Mouse (Mus musculus) liver, embryonic 12.5 days (tissue): ENCODE measurements around the gene Gpx3. TPM values are rescaled to one million over a fixed set of nuclear protein-coding genes. Genes with fewer than 3 reads are reported as not detected.

ENCODE experiments used
- ATAC-seq: fragments of 200-750 bp; cut with Nextera tagmentation; 2 replicates; pipeline ENCODE4 v1.8.0; 2017; ENCODE audit warnings: moderate number of reproducible peaks, mild to moderate bottlenecking, moderate library complexity
- H3K27ac ChIP-seq: fragments of 300-500 bp; sonication (generic); 2 replicates; pipeline ENCODE4 v1.5.1; 2016; ENCODE audit warnings: mild to moderate bottlenecking
- H3K27me3 ChIP-seq: fragments of 300-500 bp; sonication (generic); replicated peaks from 2 replicates; pipeline ENCODE4 v1.6.1; 2016; ENCODE audit warnings: mild to moderate bottlenecking, moderate library complexity
- H3K36me3 ChIP-seq: fragments of 300-500 bp; sonication (generic); 2 replicates; pipeline ENCODE4 v1.6.1; 2016; ENCODE audit warnings: mild to moderate bottlenecking, moderate library complexity
- H3K4me1 ChIP-seq: fragments of 300-500 bp; sonication (generic); 2 replicates; pipeline ENCODE4 v1.6.1; 2016
- H3K4me2 ChIP-seq: fragments of 300-500 bp; sonication (generic); 2 replicates; pipeline ENCODE4 v1.6.1; 2016; ENCODE audit warnings: mild to moderate bottlenecking, moderate library complexity
- H3K4me3 ChIP-seq: fragments of 300-500 bp; sonication (generic); 2 replicates; pipeline ENCODE4 v1.5.1; 2016; ENCODE audit warnings: mild to moderate bottlenecking, moderate library complexity
- H3K9ac ChIP-seq: fragments of 300-500 bp; sonication (generic); 2 replicates; pipeline ENCODE4 v1.6.1; 2016; ENCODE audit warnings: mild to moderate bottlenecking, moderate library complexity
- H3K9me3 ChIP-seq: fragments of 300-500 bp; sonication (generic); replicated peaks from 2 replicates; pipeline ENCODE4 v1.6.1; 2016; ENCODE audit warnings: mild to moderate bottlenecking, moderate library complexity
- WGBS: fragments of 180-500 bp; shearing (Covaris S2); methylation state at CpG from one replicate; pipeline ENCODE4 v1.1.7; 2016; ENCODE audit not compliant: insufficient replicate concordance; 5-methylcytosine and 5-hydroxymethylcytosine counted together
- polyA plus RNA-seq: library from polyadenylated mRNA; unstranded; fragments of >200 nt; fragmentation: Nextera tagmentation; extraction: Ambion mirVana; gene quantifications from 2 replicates; pipeline ENCODE4 v1.2.1, GENCODE M21; 2016

Gpx3 gene
- polyA plus RNA-seq, 1 experiment from 2014 or later = 30.9 TPM

DNA sequence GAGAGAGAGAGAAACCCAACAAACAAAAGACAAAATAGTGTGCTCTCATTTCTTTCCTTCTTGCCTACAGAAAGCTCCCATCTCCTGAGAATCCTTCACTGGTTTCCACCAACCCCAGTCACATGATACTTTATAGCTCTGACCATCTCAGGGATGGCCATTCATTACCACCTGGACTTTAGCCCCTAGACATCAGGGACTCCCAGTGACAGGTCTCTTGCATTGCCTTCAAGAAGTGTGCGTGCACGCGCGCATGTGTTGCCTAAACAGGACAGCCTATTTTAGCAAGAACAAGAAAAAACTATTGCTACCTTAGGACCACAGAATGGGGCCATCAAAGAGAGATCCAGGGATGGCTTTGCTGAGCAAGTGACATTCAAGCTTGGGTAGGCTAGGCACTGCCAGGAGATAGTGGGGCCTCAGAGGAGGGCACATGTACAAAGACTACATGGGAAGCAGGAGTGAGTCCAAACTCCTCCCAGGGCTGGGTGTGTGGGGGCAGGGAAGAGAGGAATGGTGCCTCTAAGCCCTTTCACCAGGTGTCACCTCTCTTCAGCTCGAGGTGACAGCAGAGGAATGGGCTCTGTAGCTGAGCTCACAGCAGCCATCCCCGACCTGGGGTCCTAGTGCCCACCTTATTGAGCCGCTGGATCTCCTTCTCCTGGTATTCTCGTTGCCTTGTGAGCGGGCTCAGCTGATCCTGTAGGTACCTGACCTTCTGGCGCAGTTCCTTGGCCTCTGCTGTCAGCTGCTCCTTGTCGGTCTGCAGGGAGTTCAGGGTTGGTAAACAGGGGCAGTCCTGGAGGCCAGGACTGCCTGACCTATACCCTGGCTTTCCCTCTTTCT is 18.1 kb downstream of the Gpx3 start:
- no peaks in the 10 kb centered on the region for H3K9me3 ChIP-seq
- H3K27ac ChIP-seq = no peak overlapping the region
- WGBS = 76% methylated on average over 11 of the region's 11 CpGs
- no peak overlapping the region for H3K4me3 ChIP-seq
- peaks cover 65% of the 10 kb centered on the region for H3K36me3 ChIP-seq
- H3K4me2 ChIP-seq = no peak overlapping the region
- no peaks in the 10 kb centered on the region for H3K4me1 ChIP-seq
- no peak for ATAC-seq
- H3K9ac ChIP-seq = no peak overlapping the region
- H3K27me3 ChIP-seq = no peaks in the 10 kb centered on the region

DNA sequence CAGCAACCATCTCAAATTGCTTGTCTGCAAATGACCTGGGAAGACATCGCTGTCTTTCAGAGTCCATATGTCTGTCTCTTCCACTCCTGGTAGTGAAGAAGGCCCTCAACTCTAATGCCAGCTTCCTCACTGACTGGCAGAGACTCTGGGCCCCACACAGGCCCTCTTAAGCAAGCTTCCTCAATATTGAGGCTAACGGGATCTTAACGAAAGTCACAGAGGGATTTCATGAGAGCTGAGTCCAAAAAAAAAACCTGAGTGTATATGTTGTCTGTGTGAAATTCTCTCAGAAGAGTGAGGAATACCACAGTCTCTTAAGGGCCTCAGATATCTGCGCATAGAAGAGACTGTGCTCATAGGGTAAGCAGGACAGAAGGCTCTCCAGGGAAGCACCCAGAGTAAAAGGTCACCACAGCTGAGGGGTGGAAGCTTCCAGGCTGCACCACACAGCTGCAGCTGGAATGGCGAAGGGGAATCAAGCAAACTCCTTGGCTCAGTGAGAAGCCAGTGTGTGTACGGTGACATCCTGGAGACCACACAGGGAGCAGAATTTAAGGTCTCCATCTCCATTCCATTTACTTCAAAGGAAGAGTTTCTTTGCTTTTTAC is 18.8 kb downstream of the Gpx3 start:
- Histone ChIP-seq H3K4me1 (no peaks in the 10 kb centered on the region), H3K27ac (no peak overlapping the region), H3K9ac (no peak overlapping the region), H3K9me3 (no peaks in the 10 kb centered on the region), H3K27me3 (no peaks in the 10 kb centered on the region), H3K36me3 (peaks cover 68% of the 10 kb centered on the region), H3K4me3 (no peak overlapping the region), H3K4me2 (no peak overlapping the region)
- 73% methylated on average over 6 of the region's 6 CpGs for WGBS
- no peak for ATAC-seq

DNA sequence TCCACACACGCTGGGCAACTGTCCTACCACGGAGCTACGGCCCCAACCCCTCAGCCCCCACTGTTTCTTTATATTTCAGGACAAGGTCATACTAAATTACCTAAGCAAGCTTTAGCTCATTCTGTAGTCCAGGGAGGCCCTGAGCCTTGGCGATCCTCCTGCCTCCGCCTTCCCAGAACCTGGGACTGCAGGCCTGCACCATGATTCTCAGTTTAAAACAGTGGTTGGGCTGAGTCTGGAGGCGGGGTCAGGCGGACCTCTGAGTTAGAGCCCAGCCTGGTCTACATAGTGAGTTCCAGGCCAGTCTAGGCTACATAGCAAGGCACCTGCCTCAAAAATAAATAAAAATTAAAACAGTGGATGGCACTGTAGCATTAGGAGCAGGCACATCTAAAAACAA is 19.5 kb downstream of the Gpx3 start:
- Histone ChIP-seq H3K36me3 (peaks cover 69% of the 10 kb centered on the region), H3K4me1 (no peaks in the 10 kb centered on the region), H3K27me3 (no peaks in the 10 kb centered on the region), H3K27ac (0 out of 2 replicates have a peak overlapping the region, but pooled peaks have one; percentile 23), H3K4me3 (no peak overlapping the region), H3K9ac (no peak overlapping the region), H3K4me2 (no peak overlapping the region), H3K9me3 (no peaks in the 10 kb centered on the region)
- ATAC-seq = no peak
- 55% methylated on average over 7 of the region's 7 CpGs for WGBS

DNA sequence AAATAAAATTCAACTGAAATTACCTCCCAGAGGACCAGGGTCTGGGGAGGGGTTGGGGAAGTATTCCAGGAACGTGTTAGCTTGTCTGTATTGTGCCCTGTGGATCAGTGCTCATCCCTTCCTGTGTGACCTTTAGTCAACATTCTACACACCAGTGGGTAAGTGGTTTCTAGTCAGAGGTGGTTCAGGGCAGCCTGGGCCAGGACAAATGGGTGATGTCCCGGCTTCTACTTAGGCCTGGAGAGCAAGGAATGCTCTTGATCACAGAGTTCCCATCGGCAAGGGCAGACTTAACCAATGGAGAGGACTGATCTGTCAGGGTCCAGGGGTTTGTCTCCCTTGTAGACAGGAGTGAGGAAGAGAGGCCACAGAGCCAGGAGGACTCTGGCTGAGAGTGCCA is 20.2 kb downstream of the Gpx3 start:
- Histone ChIP-seq H3K27ac (no peak overlapping the region), H3K4me2 (no peak overlapping the region), H3K4me3 (no peak overlapping the region), H3K4me1 (no peaks in the 10 kb centered on the region), H3K36me3 (peaks cover 69% of the 10 kb centered on the region), H3K9me3 (no peaks in the 10 kb centered on the region), H3K9ac (no peak overlapping the region), H3K27me3 (no peaks in the 10 kb centered on the region)
- no peak for ATAC-seq
- 81% methylated on average over 3 of the region's 3 CpGs for WGBS

DNA sequence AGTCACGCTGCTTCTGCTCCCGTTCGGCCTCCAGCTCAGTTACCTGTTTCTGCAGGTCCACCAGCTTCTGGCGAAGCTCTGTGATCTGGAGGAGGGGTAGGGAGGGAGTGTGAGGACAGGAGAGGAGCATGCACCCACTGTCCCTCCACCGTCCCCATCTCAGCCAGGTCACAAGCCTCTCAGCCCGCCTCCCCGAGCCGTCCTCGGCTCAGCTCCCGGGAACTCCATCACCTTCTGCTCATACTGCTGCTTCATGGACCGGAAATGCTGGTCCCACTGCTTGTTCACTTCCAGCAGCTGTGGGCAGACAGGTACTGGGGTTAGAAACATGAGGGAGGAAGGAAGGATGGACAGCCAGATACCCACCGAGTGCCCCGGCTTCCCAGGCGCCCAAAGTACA is 21.9 kb downstream of the Gpx3 start:
- H3K27ac ChIP-seq = no peak overlapping the region
- ATAC-seq = no peak
- no peak overlapping the region for H3K4me2 ChIP-seq
- H3K9me3 ChIP-seq = no peaks in the 10 kb centered on the region
- H3K36me3 ChIP-seq = peaks cover 66% of the 10 kb centered on the region
- H3K9ac ChIP-seq = no peak overlapping the region
- H3K4me1 ChIP-seq = no peaks in the 10 kb centered on the region
- H3K4me3 ChIP-seq = no peak overlapping the region
- no peaks in the 10 kb centered on the region for H3K27me3 ChIP-seq
- WGBS = 75% methylated on average over 14 of the region's 14 CpGs

DNA sequence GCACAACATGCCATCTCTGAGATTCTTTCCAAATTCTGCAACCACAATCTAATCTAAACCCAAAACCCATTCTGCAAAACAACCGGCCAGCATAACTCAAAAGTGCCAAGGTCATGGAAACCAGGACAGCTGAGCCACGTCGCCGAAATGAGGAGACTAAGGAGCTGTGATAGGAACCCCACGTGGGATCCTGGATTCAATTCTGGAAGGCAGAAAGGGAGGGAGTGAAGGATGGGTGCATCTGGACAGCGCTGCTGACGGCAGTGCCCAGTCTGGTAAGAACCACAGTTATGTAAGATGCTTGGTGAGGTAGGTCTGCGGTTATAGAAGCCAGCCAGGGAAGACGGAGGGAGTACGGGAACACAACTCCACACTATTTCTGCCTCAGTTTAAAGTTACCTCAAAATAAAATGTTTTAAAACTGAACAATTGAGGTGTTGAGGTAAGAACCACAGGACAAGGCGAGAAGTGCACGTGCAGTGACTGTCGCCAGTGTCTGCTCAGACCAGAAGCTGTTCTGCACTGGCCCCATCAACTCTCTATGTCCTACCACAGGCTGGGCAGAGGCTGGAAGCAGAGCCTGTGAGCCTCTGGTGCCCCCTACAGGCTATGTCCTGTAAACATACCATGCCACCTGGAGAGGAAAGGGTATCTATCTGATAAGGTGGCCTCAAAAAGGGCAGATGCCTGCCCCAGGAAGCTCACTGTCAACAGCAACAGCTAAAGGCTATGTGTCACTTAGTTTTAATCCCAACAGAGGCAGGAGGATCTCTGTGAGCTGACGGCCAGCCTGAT is 25.3 kb downstream of the Gpx3 start:
- H3K27ac ChIP-seq = no peak overlapping the region
- peak; percentile 35 for ATAC-seq
- H3K4me1 ChIP-seq = no peaks in the 10 kb centered on the region
- H3K27me3 ChIP-seq = no peaks in the 10 kb centered on the region
- H3K4me3 ChIP-seq = no peak overlapping the region
- WGBS = 78% methylated on average over 14 of the region's 14 CpGs
- no peak overlapping the region for H3K9ac ChIP-seq
- no peak overlapping the region for H3K4me2 ChIP-seq
- H3K9me3 ChIP-seq = no peaks in the 10 kb centered on the region
- H3K36me3 ChIP-seq = peaks cover 75% of the 10 kb centered on the region

DNA sequence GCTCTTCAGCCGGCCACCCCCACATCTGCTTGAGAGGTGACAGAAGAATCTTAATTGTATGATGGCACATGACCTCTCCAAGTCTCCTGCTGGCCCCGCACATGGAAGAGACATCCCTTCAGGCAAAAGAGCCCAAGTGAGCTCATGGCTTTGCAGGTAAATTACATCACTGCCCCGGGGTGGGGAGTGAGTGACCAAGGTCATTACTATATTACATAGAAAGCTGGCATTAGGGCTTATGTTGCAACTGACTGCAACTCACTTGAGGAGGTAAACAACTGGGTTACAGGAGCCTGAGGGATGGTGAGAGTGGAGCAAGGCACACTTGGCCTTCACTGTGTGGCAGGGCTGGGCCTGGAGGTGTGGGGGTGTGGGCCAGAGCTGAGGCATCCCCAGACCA is 26.0 kb downstream of the Gpx3 start:
- Histone ChIP-seq H3K4me1 (no peaks in the 10 kb centered on the region), H3K4me2 (no peak overlapping the region), H3K4me3 (no peak overlapping the region), H3K27me3 (no peaks in the 10 kb centered on the region), H3K9ac (no peak overlapping the region), H3K27ac (no peak overlapping the region), H3K36me3 (peaks cover 73% of the 10 kb centered on the region), H3K9me3 (no peaks in the 10 kb centered on the region)
- no peak; the same call in 1 of the 2 replicates for ATAC-seq
- WGBS = 82% methylated on average over 3 of the region's 3 CpGs

DNA sequence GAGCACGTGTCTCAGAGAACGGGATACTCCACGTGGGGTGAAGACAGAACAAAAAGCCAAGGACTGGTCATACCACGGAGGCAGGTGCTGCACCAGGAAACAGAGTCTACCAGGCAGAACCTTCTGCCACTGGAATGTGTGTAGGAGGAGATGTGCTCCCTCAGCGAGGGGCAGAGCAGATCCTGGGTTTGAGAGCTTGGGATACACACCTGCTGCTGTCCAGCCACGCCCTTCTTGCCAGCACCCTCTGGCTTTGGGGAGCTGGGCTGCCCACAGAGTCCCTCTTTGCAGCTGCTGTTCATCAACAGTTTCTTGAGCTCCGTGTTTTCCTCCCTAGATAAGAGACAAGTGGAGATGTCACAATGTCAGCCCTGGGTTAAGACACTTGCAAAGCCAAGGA is 26.6 kb downstream of the Gpx3 start:
- no peak for ATAC-seq
- H3K4me2 ChIP-seq = no peak overlapping the region
- H3K4me1 ChIP-seq = no peaks in the 10 kb centered on the region
- no peaks in the 10 kb centered on the region for H3K9me3 ChIP-seq
- peaks cover 74% of the 10 kb centered on the region for H3K36me3 ChIP-seq
- H3K27ac ChIP-seq = no peak overlapping the region
- WGBS = 73% methylated on average over 7 of the region's 7 CpGs
- no peaks in the 10 kb centered on the region for H3K27me3 ChIP-seq
- no peak overlapping the region for H3K4me3 ChIP-seq
- H3K9ac ChIP-seq = no peak overlapping the region

DNA sequence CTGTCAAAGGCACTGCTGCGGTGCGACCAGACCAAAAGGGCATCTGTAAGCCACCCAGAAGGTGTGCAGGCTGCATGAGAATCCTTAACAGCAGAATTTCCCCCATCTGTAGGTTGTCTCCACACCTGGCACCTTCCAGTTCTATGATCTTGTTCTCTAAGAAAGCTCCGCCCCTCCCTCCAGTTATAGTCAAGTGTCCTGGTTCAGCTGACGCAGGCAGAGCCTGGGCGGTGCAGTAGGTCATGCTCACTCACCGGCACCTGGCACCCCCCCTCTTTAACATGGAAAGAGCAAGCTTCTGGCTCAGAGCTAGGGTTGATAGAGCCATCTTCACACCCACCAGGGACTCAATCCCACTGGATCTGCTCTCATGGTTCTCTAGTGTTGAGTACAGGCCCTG is 27.0 kb downstream of the Gpx3 start:
- Histone ChIP-seq H3K27ac (no peak overlapping the region), H3K4me2 (no peak overlapping the region), H3K36me3 (peaks cover 74% of the 10 kb centered on the region), H3K4me3 (no peak overlapping the region), H3K9ac (no peak overlapping the region), H3K9me3 (no peaks in the 10 kb centered on the region), H3K27me3 (no peaks in the 10 kb centered on the region), H3K4me1 (no peaks in the 10 kb centered on the region)
- 81% methylated on average over 6 of the region's 6 CpGs for WGBS
- ATAC-seq = no peak

DNA sequence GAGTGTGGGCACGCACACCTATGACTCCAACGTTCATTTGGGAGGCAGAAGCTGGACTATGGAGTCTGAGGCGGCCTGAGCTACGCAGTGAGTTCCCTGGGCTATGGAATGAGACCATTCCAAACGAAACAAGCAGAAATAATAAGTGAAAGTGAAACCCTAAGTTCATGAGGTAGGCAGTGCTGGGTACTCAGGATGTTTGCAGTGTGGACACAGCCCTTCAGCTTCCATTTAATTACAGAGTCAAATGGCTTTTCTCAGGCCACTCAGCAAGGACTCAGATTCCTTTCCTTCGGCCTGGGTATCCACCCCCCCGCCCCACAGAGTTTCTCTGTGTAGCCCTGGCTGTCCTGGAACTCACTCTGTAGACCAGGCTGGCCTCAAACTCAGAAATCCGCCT is 27.5 kb downstream of the Gpx3 start:
- no peaks in the 10 kb centered on the region for H3K9me3 ChIP-seq
- H3K4me3 ChIP-seq = no peak overlapping the region
- no peak overlapping the region for H3K27ac ChIP-seq
- H3K9ac ChIP-seq = no peak overlapping the region
- peaks cover 74% of the 10 kb centered on the region for H3K36me3 ChIP-seq
- 75% methylated on average over 8 of the region's 8 CpGs for WGBS
- no peak for ATAC-seq
- H3K4me1 ChIP-seq = no peaks in the 10 kb centered on the region
- H3K27me3 ChIP-seq = no peaks in the 10 kb centered on the region
- no peak overlapping the region for H3K4me2 ChIP-seq

DNA sequence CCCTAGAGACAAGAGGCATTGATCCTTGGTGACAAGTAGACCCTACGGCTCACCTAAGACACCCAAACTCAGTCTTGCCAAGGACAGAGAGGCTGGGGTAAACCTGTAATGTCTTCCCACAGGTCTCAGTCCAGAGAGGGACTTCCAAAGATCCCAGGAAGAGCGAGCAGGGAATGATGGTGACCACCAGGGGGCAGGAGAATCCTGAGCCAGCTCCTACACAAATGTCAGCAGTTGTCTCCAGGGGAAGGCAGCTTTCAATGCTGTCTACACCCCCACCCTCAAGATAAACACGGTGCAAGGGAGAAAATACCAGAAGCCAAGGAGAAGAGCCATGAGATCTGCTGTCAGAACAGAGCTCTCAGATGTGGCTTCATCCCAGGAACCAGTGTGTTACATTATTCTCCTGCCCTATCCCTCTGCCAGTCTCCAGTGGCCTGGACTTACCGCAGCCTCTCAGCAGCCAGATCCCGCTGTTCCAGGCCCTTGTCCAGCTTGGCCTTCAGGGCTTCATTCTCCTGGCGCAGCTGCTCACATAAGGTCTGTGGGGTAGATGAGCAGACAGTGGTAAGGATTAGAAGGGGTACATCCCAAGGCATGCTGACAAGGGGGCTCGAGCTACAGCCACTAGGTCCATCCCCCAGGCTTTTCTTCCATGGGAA is 28.2 kb downstream of the Gpx3 start:
- Histone ChIP-seq H3K27ac (no peak overlapping the region), H3K36me3 (peaks cover 81% of the 10 kb centered on the region), H3K9me3 (no peaks in the 10 kb centered on the region), H3K4me3 (no peak overlapping the region), H3K4me1 (no peaks in the 10 kb centered on the region), H3K4me2 (no peak overlapping the region), H3K27me3 (no peaks in the 10 kb centered on the region), H3K9ac (no peak overlapping the region)
- WGBS = 66% methylated on average over 7 of the region's 7 CpGs
- ATAC-seq = no peak
